Mouse (Mus musculus) kidney, adult 2 months (tissue): Measurements from ENCODE around the gene Zfp995. TPM values are rescaled to one million over a fixed set of nuclear protein-coding genes. Genes with fewer than 3 reads are reported as not detected.
A peak's percentile ranks its signal among the peaks of the same experiment; 100 is the strongest.
"Not testable (repeated sequence)": the region's sequence is repeated elsewhere in the genome, so short reads cannot be mapped to it uniquely, and the experiment has no call there.

Experiments used
- DNase-seq: peaks from one replicate; pipeline ENCODE4 v3.0.0; 2021
- H3K27ac ChIP-seq: fragments of 200-500 bp; 2 replicates; pipeline ENCODE4 v1.5.1; 2012; ENCODE audit warnings: low read depth, low read length, control low read depth, inconsistent platforms; ENCODE audit not compliant: insufficient read depth
- H3K27me3 ChIP-seq: fragments of 200-500 bp; replicated peaks from 2 replicates; pipeline ENCODE4 v1.6.1; 2012; ENCODE audit warnings: mild to moderate bottlenecking, moderate library complexity, low read length, inconsistent platforms; ENCODE audit not compliant: control insufficient read depth, insufficient read depth
- H3K36me3 ChIP-seq: fragments of 200-500 bp; 2 replicates; pipeline ENCODE4 v1.6.1; 2012; ENCODE audit warnings: mild to moderate bottlenecking, moderate library complexity, low read length, inconsistent platforms; ENCODE audit not compliant: control insufficient read depth, insufficient read depth
- H3K4me1 ChIP-seq: fragments of 200-500 bp; 2 replicates; pipeline ENCODE4 v1.6.1; 2011; ENCODE audit warnings: low read length; ENCODE audit not compliant: control insufficient read depth, insufficient read depth
- H3K4me3 ChIP-seq: fragments of 200-500 bp; 2 replicates; pipeline ENCODE4 v1.5.1; 2011; ENCODE audit warnings: mild to moderate bottlenecking, low read depth, low read length, control low read depth; ENCODE audit not compliant: insufficient read depth
- CTCF ChIP-seq: fragments of 200-500 bp; conservative IDR thresholded peaks from 2 replicates; pipeline ENCODE4 v1.5.1; 2011; ENCODE audit warnings: low read depth, mild to moderate bottlenecking, control low read depth, low read length, moderate library complexity, mixed read lengths; ENCODE audit not compliant: insufficient read depth, insufficient read length
- POLR2A ChIP-seq: fragments of 200-500 bp; IDR thresholded peaks from one replicate; pipeline ENCODE4 v1.6.1; 2011; ENCODE audit warnings: low read depth, low read length, control low read depth
- WGBS: fragments of 180-500 bp; shearing (Covaris S2); methylation state at CpG from one replicate; pipeline ENCODE4 v1.1.7; 2018; 5-methylcytosine and 5-hydroxymethylcytosine counted together
- polyA plus RNA-seq: library from polyadenylated mRNA; depleted of rRNA; stranded (reverse); fragments of >200 nt; gene quantifications from 2 replicates; pipeline ENCODE4 v1.2.3, GENCODE M21; 2012; rRNA removed

Gene Zfp995
- polyA plus RNA-seq, result 0.33 and 0.83 TPM in 2 replicates

GRCm38 (mm10) chr17:21909456-21910052, at the start of gene Zfp995:
Zfp995 (minus strand) TSS chr17:21909926.
- not testable (repeated sequence) for H3K36me3 ChIP-seq, H3K27me3 ChIP-seq, H3K27ac ChIP-seq, H3K4me1 ChIP-seq
- WGBS, result under 1% methylated on average over 24 of the region's 24 CpGs
- H3K4me3 ChIP-seq, result peak within 1 kb of the TSS; percentile 74
- DNase-seq, result peak; percentile 80

DNA sequence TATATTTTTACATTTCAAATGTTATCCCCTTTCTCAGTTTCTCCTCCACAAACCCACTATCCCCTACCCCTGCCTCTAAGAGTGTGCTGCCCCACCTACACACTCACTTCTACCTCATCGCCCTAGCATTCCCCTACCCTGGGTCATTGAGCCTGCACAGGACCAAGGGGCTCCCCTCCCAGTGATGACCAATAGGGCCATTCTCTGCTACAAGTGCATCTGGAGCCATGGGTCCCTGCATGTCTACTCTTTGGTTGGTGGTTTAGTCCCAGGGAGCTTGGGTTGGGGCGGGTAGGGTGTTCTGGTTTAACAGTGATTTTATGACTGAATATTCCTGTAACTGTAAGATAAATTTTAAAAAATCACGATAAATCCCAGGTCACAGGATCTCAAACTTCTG, 687 bp downstream of the Zfp995 start:
- no peaks in the 10 kb centered on the region for H3K4me1 ChIP-seq

GRCm38 (mm10) chr17:21871256-21871655, 38.5 kb downstream of the Zfp995 start:
- TF ChIP-seq CTCF, result no peak
- TF ChIP-seq POLR2A, result no peak
- H3K36me3 ChIP-seq, result no peaks in the 10 kb centered on the region
- WGBS, result 72% methylated on average over 1 of the region's 1 CpGs

More for the DNA sequence above, 687 bp downstream of the Zfp995 start:
- 9% methylated on average over 3 of the region's 3 CpGs for WGBS
- no peak overlapping the region for H3K27ac ChIP-seq
- peak; percentile 3 for DNase-seq
- peak overlapping the region; percentile 74 for H3K4me3 ChIP-seq
- no peaks in the 10 kb centered on the region for H3K36me3 ChIP-seq
- TF ChIP-seq CTCF, result no peak
- no peak for TF ChIP-seq POLR2A
- H3K27me3 ChIP-seq, result no peaks in the 10 kb centered on the region

DNA sequence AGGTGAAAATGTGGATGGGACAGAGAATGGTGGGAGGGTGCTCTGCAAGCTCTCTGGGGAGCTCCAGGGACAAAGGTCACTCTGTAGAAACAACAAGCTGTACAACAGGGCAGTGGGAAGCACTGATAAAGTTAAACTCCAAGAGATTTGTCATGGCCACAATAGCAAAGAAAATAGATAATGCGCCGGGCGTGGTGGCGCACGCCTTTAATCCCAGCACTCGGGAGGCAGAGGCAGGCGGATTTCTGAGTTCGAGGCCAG, 63.5 kb downstream of the Zfp995 start:
- not testable (repeated sequence) for H3K27ac ChIP-seq, H3K27me3 ChIP-seq, H3K4me3 ChIP-seq, H3K36me3 ChIP-seq, H3K4me1 ChIP-seq
- WGBS, result 94% methylated on average over 8 of the region's 8 CpGs
- peak; percentile 3 for DNase-seq

More at GRCm38 (mm10) chr17:21871256-21871655, 38.5 kb downstream of the Zfp995 start:
- Histone ChIP-seq H3K27me3 (no peaks in the 10 kb centered on the region), H3K27ac (no peak overlapping the region), H3K4me1 (no peaks in the 10 kb centered on the region), H3K4me3 (no peak overlapping the region)
- DNase-seq, result no peak

DNA sequence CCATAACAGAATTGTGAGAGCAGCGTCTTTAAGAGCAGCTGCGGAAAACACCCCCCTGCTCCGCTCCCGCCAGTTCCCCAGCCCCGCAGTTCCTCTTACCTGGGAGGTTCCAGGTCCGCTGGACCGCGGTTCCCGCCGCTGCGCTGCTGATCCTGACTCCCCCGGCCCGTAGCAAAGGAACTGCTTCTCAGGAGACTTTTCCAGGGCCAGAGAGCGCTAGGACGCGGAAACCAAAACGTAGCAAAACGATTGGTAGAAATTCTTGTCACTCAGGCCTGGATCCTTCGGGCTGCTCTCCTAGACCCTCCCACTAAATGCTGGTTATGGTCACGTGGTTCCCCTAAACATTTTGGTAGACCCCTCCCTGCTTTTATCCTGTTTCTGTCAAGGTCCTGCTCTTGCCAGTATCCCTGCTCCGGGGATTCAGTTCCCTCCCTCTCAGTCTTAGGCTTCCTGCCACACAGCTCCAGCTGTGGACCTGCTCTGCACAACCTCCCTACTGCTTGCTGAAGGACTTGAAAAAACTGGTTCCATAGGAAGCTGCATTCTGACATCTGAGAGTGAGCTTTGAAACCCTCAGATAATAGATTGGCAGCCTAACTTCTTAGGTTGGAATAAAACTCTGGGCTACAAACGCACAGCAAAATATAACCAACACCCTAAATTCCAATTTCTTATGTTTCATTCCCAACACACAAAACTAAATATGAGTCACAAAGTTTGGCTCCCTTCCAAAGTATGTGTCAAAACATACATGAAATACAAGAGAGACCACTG, 64.0 kb downstream of the Zfp995 start, which contains the start of gene Zfp820:
TSS of gene Zfp820 (minus strand) at position 228 of the 777 bp plus-strand sequence.
- H3K36me3 ChIP-seq, result no peaks in the 10 kb centered on the region
- H3K4me1 ChIP-seq, result no peaks in the 10 kb centered on the region
- H3K27ac ChIP-seq, result no peak within 1 kb of the TSS
- H3K27me3 ChIP-seq, result no peaks in the 10 kb centered on the region
- TF ChIP-seq CTCF (no peak), POLR2A (no peak)
- peak; percentile 84 for DNase-seq
- WGBS, result 3% methylated on average over 22 of the region's 22 CpGs
- H3K4me3 ChIP-seq, result peak within 1 kb of the TSS; percentile 65

DNA sequence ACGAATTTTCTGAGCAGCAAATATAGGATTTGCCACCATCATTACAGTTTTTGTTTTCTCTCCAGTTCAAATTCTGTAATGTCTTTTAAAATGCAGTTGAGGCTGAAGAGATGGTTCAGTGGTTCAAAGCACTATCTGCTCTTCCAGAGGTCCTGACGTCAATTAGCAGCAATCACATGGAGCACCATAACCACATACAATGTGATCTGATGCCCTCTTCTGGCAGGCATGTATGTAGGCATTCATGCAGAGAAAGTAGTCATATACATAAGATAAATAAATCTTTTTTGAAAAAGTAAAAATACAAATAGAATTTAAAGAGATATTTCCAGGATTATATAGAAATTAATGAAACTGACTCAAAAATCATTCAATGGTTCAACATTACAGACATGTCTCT, 71.2 kb downstream of the Zfp995 start:
- H3K36me3 ChIP-seq, result no peaks in the 10 kb centered on the region
- no peak overlapping the region for H3K4me3 ChIP-seq
- H3K4me1 ChIP-seq, result no peaks in the 10 kb centered on the region
- DNase-seq, result no peak
- TF ChIP-seq POLR2A (no peak), CTCF (no peak)
- WGBS, result 59% methylated on average over 2 of the region's 2 CpGs
- no peaks in the 10 kb centered on the region for H3K27me3 ChIP-seq
- H3K27ac ChIP-seq, result no peak overlapping the region

Other genes starting within 250 kb of the Zfp995 start
- not detected in 2 replicates for gene Gm10226, start 218.1 kb downstream of the Zfp995 start, polyA plus RNA-seq
- gene Zfp760, start 202.2 kb downstream of the Zfp995 start, polyA plus RNA-seq, result 0.69 and 1.0 TPM in 2 replicates
- gene Zfp229, start 179.1 kb downstream of the Zfp995 start, polyA plus RNA-seq, result 1.9 TPM in 2 replicates
- gene Zfp820, start 64.2 kb downstream of the Zfp995 start, polyA plus RNA-seq, result 0.14 TPM in 1 of 2 replicates, not detected in the other
- gene Zfp942, start 52.5 kb upstream of the Zfp995 start, polyA plus RNA-seq, result 1.4 and 1.7 TPM in 2 replicates
- gene Zfp943, start 52.6 kb upstream of the Zfp995 start, polyA plus RNA-seq, result 3.0 and 3.4 TPM in 2 replicates